Mouse (Mus musculus) frontal cortex, adult 2 months (tissue): ENCODE data around the gene Npepl1. TPM values are rescaled to one million over a fixed set of nuclear protein-coding genes. Genes with fewer than 3 reads are reported as not detected.

Source experiments
- polyA plus RNA-seq: library from polyadenylated mRNA; depleted of rRNA; stranded (reverse); fragments of >200 nt; gene quantifications from 2 replicates; pipeline ENCODE4 v1.2.3, GENCODE M21; 2012; rRNA removed

Npepl1 gene
- polyA plus RNA-seq, 1 experiment: 24.7 TPM

Other genes starting within 250 kb of the Npepl1 start
- gene Stx16, start 34.0 kb upstream of the Npepl1 start, polyA plus RNA-seq: 66.2 and 73.0 TPM in 2 replicates
- 2,156 and 2,275 TPM in 2 replicates for gene Gnas, start 174.0 kb downstream of the Npepl1 start, polyA plus RNA-seq
- gene Gm20721, start 236.4 kb downstream of the Npepl1 start, polyA plus RNA-seq: 2.9 and 7.7 TPM in 2 replicates